Mouse (Mus musculus): Measurements from ENCODE around the gene Fut11. TPM values are rescaled to one million over a fixed set of nuclear protein-coding genes. Genes with fewer than 3 reads are reported as not detected.

Fut11 gene
- polyA plus RNA-seq, 2 experiments: 3.3 to 4.3 TPM

DNA sequence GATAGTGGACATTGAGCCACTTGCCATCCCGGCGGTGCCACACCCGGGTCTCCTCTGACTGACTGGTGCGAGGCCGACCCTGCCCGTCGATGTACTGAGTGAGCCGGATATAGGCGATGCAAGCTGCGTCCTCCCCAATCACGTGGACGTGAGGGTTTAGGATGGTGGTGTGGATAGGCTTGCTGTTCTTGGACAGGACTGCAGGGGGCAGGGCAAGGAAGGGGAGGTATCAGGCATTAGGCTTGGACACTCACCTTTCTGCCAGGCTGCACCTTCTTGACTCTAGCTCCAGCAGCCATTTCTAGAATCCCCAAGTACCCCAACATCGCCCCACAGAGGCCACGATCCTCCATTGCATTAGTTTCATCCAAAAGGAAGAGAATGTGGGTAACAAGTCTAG lies 42.5 kb downstream of the Fut11 start:
- TF ChIP-seq CTCF (IDR thresholded peaks at IDR 0.05; ENCODE audit: low read depth) (peak; percentile 91), EP300 (IDR thresholded peaks at IDR 0.05; ENCODE audit: low read depth) (no peak)
- Histone ChIP-seq H3K36me3 (replicated peaks; ENCODE audit: control insufficient read depth, insufficient read depth, low read depth) (peaks cover 3% of the 10 kb centered on the region; the same call in 1 of the 2 replicates), H3K9ac (replicated peaks) (no peak overlapping the region), H3K4me3 (ENCODE audit: insufficient read depth in 1 of 2, low read depth in 2 of 2, low read length in 2 of 2) (no peak overlapping the region), H3K4me1 (replicated peaks; ENCODE audit: control insufficient read depth in 2 of 2, insufficient read depth in 2 of 2, low read length in 1 of 2) (peaks cover 19 to 21% of the 10 kb centered on the region in 2 experiments), H3K27me3 (ENCODE audit: control insufficient read depth, insufficient read depth, low read length) (no peaks in the 10 kb centered on the region), H3K4me2 (ENCODE audit: low read depth) (0 out of 2 replicates have a peak overlapping the region, but pooled peaks have one; percentile 11), H3K9me3 (ENCODE audit: control insufficient read depth, low read length) (no peaks in the 10 kb centered on the region), H3K27ac (no peak overlapping the region)
- DNase-seq (ENCODE audit: low read depth in 3 of 3, low spot score in 3 of 3) (peak in 2 of 3 experiments; percentile 41 to 55), ATAC-seq (ENCODE audit: insufficient read depth) (no peak)
- WGBS (ENCODE audit: insufficient replicate concordance): 29% methylated on average over 14 of the region's 14 CpGs

DNA sequence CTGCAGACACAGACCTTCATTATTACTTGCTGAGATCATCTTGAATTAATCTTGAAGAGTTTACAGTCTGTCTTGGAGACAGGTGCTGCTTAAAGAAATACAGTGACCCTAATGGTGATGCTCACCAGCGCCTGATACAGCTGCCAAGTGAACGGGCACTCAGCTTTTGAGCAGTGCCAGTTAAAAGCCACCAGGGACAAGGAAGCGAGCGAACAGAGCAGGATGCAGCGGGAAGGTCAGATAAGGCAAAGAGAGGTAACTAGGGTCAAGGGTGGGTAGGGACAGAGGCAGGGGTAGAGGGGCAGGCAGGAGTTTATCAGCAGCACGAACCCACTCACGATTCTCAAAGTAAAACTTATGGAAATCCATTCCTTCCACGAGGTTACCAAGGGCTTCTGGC lies 43.7 kb downstream of the Fut11 start:
- 71% methylated on average over 8 of the region's 8 CpGs for WGBS (ENCODE audit: insufficient replicate concordance)

DNA sequence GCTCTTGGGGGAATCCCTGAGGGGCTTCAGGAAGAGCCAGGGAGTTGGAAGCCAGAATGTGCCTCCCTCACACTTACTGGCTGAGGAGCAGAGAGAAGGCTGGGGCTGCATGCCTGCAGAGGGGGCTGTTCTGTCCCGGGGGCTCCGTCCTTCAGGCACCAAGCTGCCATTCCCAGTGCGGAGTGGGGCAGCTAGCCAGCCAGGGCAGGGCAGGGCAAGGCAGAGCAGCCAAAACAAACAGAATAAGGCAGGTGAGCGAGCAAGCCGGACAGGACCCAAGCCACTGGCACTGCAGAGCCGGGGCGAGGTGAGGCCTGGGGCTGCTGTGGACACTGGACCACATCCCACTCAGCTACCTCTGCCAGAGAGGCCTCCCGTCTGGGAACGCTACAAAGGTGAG lies 46.5 kb downstream of the Fut11 start:
- no peaks in the 10 kb centered on the region for H3K27me3 ChIP-seq (ENCODE audit: control insufficient read depth, insufficient read depth, low read length)
- H3K9me3 ChIP-seq (ENCODE audit: control insufficient read depth, low read length): no peaks in the 10 kb centered on the region
- H3K36me3 ChIP-seq (replicated peaks; ENCODE audit: control insufficient read depth, insufficient read depth, low read depth): no peaks in the 10 kb centered on the region; the same call in 1 of the 2 replicates
- no peak overlapping the region for H3K4me2 ChIP-seq (ENCODE audit: low read depth)
- no peak for TF ChIP-seq CTCF (IDR thresholded peaks at IDR 0.05; ENCODE audit: low read depth)
- TF ChIP-seq EP300 (IDR thresholded peaks at IDR 0.05; ENCODE audit: low read depth): no peak
- H3K9ac ChIP-seq (replicated peaks): no peak overlapping the region
- 86% methylated on average over 9 of the region's 9 CpGs for WGBS (ENCODE audit: insufficient replicate concordance)
- no peak overlapping the region for H3K4me3 ChIP-seq (ENCODE audit: insufficient read depth in 1 of 2, low read depth in 2 of 2, low read length in 2 of 2)
- H3K4me1 ChIP-seq (replicated peaks; ENCODE audit: control insufficient read depth in 2 of 2, insufficient read depth in 2 of 2, low read length in 1 of 2): peaks cover 5 to 8% of the 10 kb centered on the region in 2 experiments; a peak in 3 of 4 replicates
- H3K27ac ChIP-seq: no peak overlapping the region
- ATAC-seq (ENCODE audit: insufficient read depth) (no peak), DNase-seq (ENCODE audit: low read depth in 3 of 3, low spot score in 3 of 3) (no peak)

More for the DNA sequence above, 43.7 kb downstream of the Fut11 start:
- Histone ChIP-seq H3K9ac (replicated peaks) (no peak overlapping the region), H3K27ac (no peak overlapping the region), H3K4me2 (ENCODE audit: low read depth) (no peak overlapping the region), H3K9me3 (ENCODE audit: control insufficient read depth, low read length) (no peaks in the 10 kb centered on the region), H3K36me3 (replicated peaks; ENCODE audit: control insufficient read depth, insufficient read depth, low read depth) (no peaks in the 10 kb centered on the region; the same call in 1 of the 2 replicates), H3K4me1 (replicated peaks; ENCODE audit: control insufficient read depth in 2 of 2, insufficient read depth in 2 of 2, low read length in 1 of 2) (peaks cover 9 to 13% of the 10 kb centered on the region in 2 experiments; a peak in 3 of 4 replicates), H3K4me3 (ENCODE audit: insufficient read depth in 1 of 2, low read depth in 2 of 2, low read length in 2 of 2) (no peak overlapping the region), H3K27me3 (ENCODE audit: control insufficient read depth, insufficient read depth, low read length) (no peaks in the 10 kb centered on the region)
- DNase-seq (ENCODE audit: low read depth in 3 of 3, low spot score in 3 of 3): no peak
- no peak for ATAC-seq (ENCODE audit: insufficient read depth)
- no peak for TF ChIP-seq CTCF (IDR thresholded peaks at IDR 0.05; ENCODE audit: low read depth)
- TF ChIP-seq EP300 (IDR thresholded peaks at IDR 0.05; ENCODE audit: low read depth): no peak

- Histone ChIP-seq H3K4me2 (ENCODE audit: low read depth) (no peak overlapping the region), H3K9me3 (ENCODE audit: control insufficient read depth, low read length) (no peaks in the 10 kb centered on the region), H3K4me3 (ENCODE audit: insufficient read depth in 1 of 2, low read depth in 2 of 2, low read length in 2 of 2) (no peak overlapping the region), H3K36me3 (replicated peaks; ENCODE audit: control insufficient read depth, insufficient read depth, low read depth) (no peaks in the 10 kb centered on the region; the same call in 1 of the 2 replicates), H3K9ac (replicated peaks) (no peak overlapping the region), H3K27ac (no peak overlapping the region), H3K27me3 (ENCODE audit: control insufficient read depth, insufficient read depth, low read length) (no peaks in the 10 kb centered on the region), H3K4me1 (replicated peaks; ENCODE audit: control insufficient read depth in 2 of 2, insufficient read depth in 2 of 2, low read length in 1 of 2) (no peaks in the 10 kb centered on the region)
- TF ChIP-seq CTCF (IDR thresholded peaks at IDR 0.05; ENCODE audit: low read depth) (no peak), EP300 (IDR thresholded peaks at IDR 0.05; ENCODE audit: low read depth) (no peak)
- no peak for ATAC-seq (ENCODE audit: insufficient read depth)
- no peak for DNase-seq (ENCODE audit: low read depth in 3 of 3, low spot score in 3 of 3)
- WGBS (ENCODE audit: insufficient replicate concordance): 69% methylated on average over 3 of the region's 3 CpGs
Measured at GRCm38 (mm10) chr14:20743614-20744013, 48.8 kb downstream of the Fut11 start.

DNA sequence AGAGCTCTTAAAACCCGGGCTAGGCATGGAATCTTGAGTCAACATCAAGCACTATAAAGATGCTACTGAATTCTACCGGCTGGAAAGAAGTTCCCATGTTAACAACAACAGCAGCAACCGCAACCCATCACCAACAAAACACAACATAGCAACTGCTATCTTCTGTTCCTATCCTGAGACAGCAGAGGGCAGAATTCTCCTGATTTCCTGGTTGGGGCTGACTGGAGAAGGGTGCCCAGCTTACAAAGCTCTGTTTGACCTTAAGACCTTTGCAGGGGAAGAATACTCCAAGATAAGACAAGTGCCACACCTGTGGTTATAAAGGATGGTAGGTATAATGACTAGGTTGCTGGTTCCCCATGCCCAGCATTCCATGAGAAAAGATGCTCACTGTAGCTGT lies 52.2 kb downstream of the Fut11 start:
- Histone ChIP-seq H3K9me3 (ENCODE audit: control insufficient read depth, low read length) (no peaks in the 10 kb centered on the region), H3K27me3 (ENCODE audit: control insufficient read depth, insufficient read depth, low read length) (no peaks in the 10 kb centered on the region), H3K36me3 (replicated peaks; ENCODE audit: control insufficient read depth, insufficient read depth, low read depth) (no peaks in the 10 kb centered on the region), H3K4me3 (ENCODE audit: insufficient read depth in 1 of 2, low read depth in 2 of 2, low read length in 2 of 2) (no peak overlapping the region), H3K27ac (no peak overlapping the region), H3K4me2 (ENCODE audit: low read depth) (no peak overlapping the region), H3K4me1 (replicated peaks; ENCODE audit: control insufficient read depth in 2 of 2, insufficient read depth in 2 of 2, low read length in 1 of 2) (no peaks in the 10 kb centered on the region), H3K9ac (replicated peaks) (no peak overlapping the region)
- no peak for ATAC-seq (ENCODE audit: insufficient read depth)
- TF ChIP-seq CTCF (IDR thresholded peaks at IDR 0.05; ENCODE audit: low read depth) (no peak), EP300 (IDR thresholded peaks at IDR 0.05; ENCODE audit: low read depth) (no peak)
- DNase-seq (ENCODE audit: low read depth in 3 of 3, low spot score in 3 of 3): no peak
- WGBS (ENCODE audit: insufficient replicate concordance): 70% methylated on average over 3 of the region's 3 CpGs

Measured in liver, embryonic 14.5 days (tissue).